Mouse (Mus musculus) liver, embryonic 11.5 days (tissue): Measurements from ENCODE around the gene Lmx1b. TPM values are rescaled to one million over a fixed set of nuclear protein-coding genes. Genes with fewer than 3 reads are reported as not detected.

Experiments
- ATAC-seq: fragments of 200-750 bp; cut with Nextera tagmentation; replicated peaks from 2 replicates; pipeline ENCODE4 v1.8.0; 2017; ENCODE audit warnings: moderate number of reproducible peaks, mild to moderate bottlenecking, moderate TSS enrichment, moderate library complexity; ENCODE audit not compliant: low FRiP score
- DNase-seq: peaks from one replicate; pipeline ENCODE4 v3.0.0-alpha.2; 2017; ENCODE audit warnings: low spot score
- H3K27ac ChIP-seq: fragments of 300-500 bp; sonication (generic); 2 replicates; pipeline ENCODE4 v1.5.1; 2014; ENCODE audit warnings: mild to moderate bottlenecking, low read depth, low read length, control low read depth
- H3K27me3 ChIP-seq: fragments of 300-500 bp; sonication (generic); replicated peaks from 2 replicates; pipeline ENCODE4 v1.6.1; 2014; ENCODE audit warnings: low read length, mixed read lengths; ENCODE audit not compliant: control insufficient read depth, insufficient read depth
- H3K36me3 ChIP-seq: fragments of 300-500 bp; sonication (generic); 2 replicates; pipeline ENCODE4 v1.6.1; 2014; ENCODE audit warnings: mild to moderate bottlenecking, low read length, moderate library complexity, mixed read lengths; ENCODE audit not compliant: control insufficient read depth, insufficient read depth
- H3K4me1 ChIP-seq: fragments of 300-500 bp; sonication (generic); replicated peaks from 2 replicates; pipeline ENCODE4 v1.6.1; 2014; ENCODE audit warnings: low read length, mixed read lengths; ENCODE audit not compliant: control insufficient read depth, insufficient read depth
- H3K4me2 ChIP-seq: fragments of 300-500 bp; sonication (generic); 2 replicates; pipeline ENCODE4 v1.6.1; 2014; ENCODE audit warnings: mild to moderate bottlenecking, control low read depth, moderate library complexity
- H3K4me3 ChIP-seq: fragments of 300-500 bp; sonication (generic); 2 replicates; pipeline ENCODE4 v1.5.1; 2014; ENCODE audit warnings: low read depth, low read length, control low read depth
- H3K9ac ChIP-seq: fragments of 300-500 bp; sonication (generic); 2 replicates; pipeline ENCODE4 v1.6.1; 2014; ENCODE audit warnings: low read depth, low read length, control low read depth
- H3K9me3 ChIP-seq: fragments of 300-500 bp; sonication (generic); 2 replicates; pipeline ENCODE4 v1.6.1; 2016; ENCODE audit warnings: low read length, inconsistent platforms, mixed read lengths; ENCODE audit not compliant: control insufficient read depth
- WGBS: fragments of 180-500 bp; shearing (Covaris S2); extraction: QIAGEN DNeasy Blood & Tissue Kit; methylation state at CpG from one replicate; pipeline ENCODE4 v1.1.7; 2014; 5-methylcytosine and 5-hydroxymethylcytosine counted together
- polyA plus RNA-seq: library from polyadenylated mRNA; unstranded; fragments of >200 nt; fragmentation: Nextera tagmentation; extraction: Ambion mirVana; gene quantifications from 2 replicates; pipeline ENCODE4 v1.2.1, GENCODE M21; 2014

The Lmx1b gene
- polyA plus RNA-seq, 1 experiment from 2014 or later, result 0.14 TPM

DNA sequence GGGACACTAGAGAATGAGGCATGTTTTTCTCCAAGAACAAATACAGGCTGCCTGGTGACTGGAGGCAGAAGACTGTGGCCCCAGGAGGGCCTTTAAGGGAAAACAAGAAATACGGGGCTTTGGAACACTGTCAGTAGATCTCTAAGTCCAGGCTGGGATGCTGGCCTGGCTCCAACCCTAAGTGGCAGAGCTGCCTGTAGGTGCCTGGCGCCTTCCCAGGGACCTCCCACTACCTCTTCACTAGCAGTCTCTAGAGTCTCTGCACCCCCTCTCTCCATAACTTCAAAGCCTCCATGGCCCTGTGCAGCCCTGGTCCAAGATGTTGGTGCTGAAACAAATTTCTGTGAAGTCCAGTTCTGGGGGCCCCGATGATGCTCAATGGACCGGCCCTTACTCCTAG is 74.4 kb downstream of the Lmx1b start:
- Histone ChIP-seq H3K36me3 (no peaks in the 10 kb centered on the region), H3K4me2 (no peak overlapping the region), H3K9me3 (no peaks in the 10 kb centered on the region), H3K4me3 (no peak overlapping the region), H3K27ac (no peak overlapping the region), H3K27me3 (peaks cover 46% of the 10 kb centered on the region), H3K4me1 (peaks cover 3% of the 10 kb centered on the region), H3K9ac (no peak overlapping the region)
- no peak for DNase-seq
- no peak for ATAC-seq
- WGBS, result 69% methylated on average over 4 of the region's 4 CpGs

DNA sequence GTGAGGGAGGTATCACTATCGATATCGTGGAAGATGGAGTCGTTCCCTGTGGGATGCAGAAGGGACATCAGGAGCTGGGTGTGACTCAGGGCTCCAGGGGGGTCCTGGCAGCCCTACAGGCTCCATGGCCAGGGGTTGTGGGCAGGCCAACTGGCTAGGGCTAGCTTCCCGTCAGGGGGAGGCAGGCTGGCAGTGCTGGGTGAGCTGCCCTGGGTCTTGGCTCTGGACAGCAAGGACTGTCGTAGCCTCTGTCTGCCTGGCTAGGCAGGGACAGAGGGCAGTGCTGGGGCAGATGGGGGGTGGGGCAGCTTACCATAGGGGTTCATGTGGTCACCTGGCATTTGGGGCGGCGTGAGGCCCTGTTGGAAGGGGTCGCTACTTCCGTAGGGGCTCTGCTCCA is 75.6 kb downstream of the Lmx1b start:
- Histone ChIP-seq H3K4me2 (no peak overlapping the region), H3K27ac (no peak overlapping the region), H3K4me3 (no peak overlapping the region), H3K27me3 (peaks cover 34% of the 10 kb centered on the region), H3K4me1 (peaks cover 3% of the 10 kb centered on the region), H3K9me3 (no peaks in the 10 kb centered on the region), H3K36me3 (no peaks in the 10 kb centered on the region), H3K9ac (no peak overlapping the region)
- DNase-seq (no peak), ATAC-seq (no peak)
- 82% methylated on average over 9 of the region's 9 CpGs for WGBS

GRCm38 (mm10) chr2:33559752-33560151 is 80.6 kb downstream of the Lmx1b start:
- no peaks in the 10 kb centered on the region for H3K36me3 ChIP-seq
- DNase-seq, result no peak
- 11% methylated on average over 6 of the region's 6 CpGs for WGBS

DNA sequence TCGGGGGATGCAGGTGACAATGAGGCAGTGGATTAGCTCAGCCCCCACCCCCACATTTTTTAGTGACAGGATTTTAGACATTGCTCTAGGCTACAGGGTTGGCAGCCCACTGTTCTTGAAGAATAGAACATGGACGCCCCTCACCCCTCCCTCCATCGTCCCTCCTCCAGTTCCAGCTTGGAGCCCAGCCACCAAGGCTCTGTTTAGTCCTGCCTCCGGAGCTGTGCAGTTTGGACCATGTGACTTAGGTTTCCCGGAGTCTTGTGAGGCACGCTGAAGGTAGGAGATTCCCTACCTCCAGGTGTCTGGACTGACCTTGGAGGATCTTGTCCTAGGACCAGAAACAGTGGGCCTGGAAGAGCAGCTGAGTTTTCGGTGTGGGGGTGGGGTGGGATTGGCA is 81.0 kb downstream of the Lmx1b start:
- ATAC-seq (no peak), DNase-seq (no peak)
- 47% methylated on average over 7 of the region's 7 CpGs for WGBS
- no peaks in the 10 kb centered on the region for H3K4me1 ChIP-seq
- H3K27ac ChIP-seq, result no peak overlapping the region
- H3K4me3 ChIP-seq, result no peak overlapping the region
- peaks cover 6% of the 10 kb centered on the region; the same call in 1 of the 2 replicates for H3K27me3 ChIP-seq
- H3K36me3 ChIP-seq, result no peaks in the 10 kb centered on the region
- no peak overlapping the region for H3K4me2 ChIP-seq
- H3K9ac ChIP-seq, result no peak overlapping the region
- H3K9me3 ChIP-seq, result no peaks in the 10 kb centered on the region

More at GRCm38 (mm10) chr2:33559752-33560151, 80.6 kb downstream of the Lmx1b start:
- no peak for ATAC-seq
- Histone ChIP-seq H3K4me1 (no peaks in the 10 kb centered on the region), H3K9me3 (no peaks in the 10 kb centered on the region), H3K9ac (no peak overlapping the region), H3K4me3 (no peak overlapping the region), H3K4me2 (no peak overlapping the region), H3K27me3 (peaks cover 8% of the 10 kb centered on the region; the same call in 1 of the 2 replicates), H3K27ac (no peak overlapping the region)

DNA sequence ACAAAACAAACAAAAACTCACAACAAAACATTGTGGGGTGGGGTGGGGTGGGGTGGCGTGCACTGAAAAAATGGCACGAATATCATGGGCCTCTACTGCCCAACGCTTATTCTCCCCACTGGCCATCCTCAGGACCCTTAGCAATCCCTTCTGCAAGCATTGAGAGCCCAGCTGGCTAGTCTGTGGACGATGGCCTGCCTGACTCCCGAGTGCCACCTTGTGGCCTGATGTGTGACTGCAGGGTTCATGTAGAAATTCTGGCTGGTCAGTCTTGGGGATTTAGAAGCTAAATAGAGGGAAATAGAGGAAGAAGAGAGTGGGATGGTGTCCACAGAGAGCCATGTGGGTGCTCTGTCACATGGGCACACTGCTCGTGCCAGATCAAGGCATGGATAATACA is 82.1 kb downstream of the Lmx1b start:
- no peak overlapping the region for H3K9ac ChIP-seq
- no peaks in the 10 kb centered on the region; the same call in 1 of the 2 replicates for H3K27me3 ChIP-seq
- no peaks in the 10 kb centered on the region for H3K9me3 ChIP-seq
- no peak for DNase-seq
- no peak overlapping the region for H3K27ac ChIP-seq
- no peak for ATAC-seq
- no peak overlapping the region for H3K4me3 ChIP-seq
- no peak overlapping the region for H3K4me2 ChIP-seq
- H3K4me1 ChIP-seq, result no peaks in the 10 kb centered on the region
- WGBS, result 4% methylated on average over 6 of the region's 6 CpGs
- no peaks in the 10 kb centered on the region for H3K36me3 ChIP-seq

- no peak for ATAC-seq
- WGBS, result 66% methylated on average over 8 of the region's 8 CpGs
- DNase-seq, result no peak
Measured at GRCm38 (mm10) chr2:33555573-33555972, 84.7 kb downstream of the Lmx1b start.

DNA sequence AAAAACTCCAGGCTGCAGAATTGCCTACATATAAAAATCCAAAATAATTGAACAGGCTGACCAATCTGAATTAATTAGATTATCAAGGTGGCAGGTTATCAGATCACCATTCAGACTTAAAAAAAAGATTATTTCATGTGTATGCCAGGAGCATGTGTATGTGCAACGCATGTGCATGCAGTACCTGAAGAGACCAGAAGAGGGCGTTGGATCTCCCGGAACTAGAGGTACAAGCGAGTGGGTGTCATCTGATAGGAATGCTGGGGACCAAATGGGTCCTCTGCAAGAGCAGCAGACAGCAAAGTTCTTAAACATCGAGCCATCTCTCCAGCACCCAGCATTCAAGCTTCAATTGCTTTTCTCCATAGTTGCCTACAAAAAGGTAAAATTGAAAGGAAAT is 87.6 kb downstream of the Lmx1b start:
- Histone ChIP-seq H3K9ac (no peak overlapping the region), H3K9me3 (no peaks in the 10 kb centered on the region), H3K27me3 (no peaks in the 10 kb centered on the region), H3K36me3 (no peaks in the 10 kb centered on the region), H3K4me2 (no peak overlapping the region), H3K4me3 (no peak overlapping the region), H3K27ac (no peak overlapping the region), H3K4me1 (no peaks in the 10 kb centered on the region)
- 40% methylated on average over 5 of the region's 5 CpGs for WGBS
- DNase-seq (no peak), ATAC-seq (no peak)

More at GRCm38 (mm10) chr2:33555573-33555972, 84.7 kb downstream of the Lmx1b start:
- no peak overlapping the region for H3K4me2 ChIP-seq
- no peaks in the 10 kb centered on the region for H3K9me3 ChIP-seq
- H3K27me3 ChIP-seq, result no peaks in the 10 kb centered on the region
- H3K36me3 ChIP-seq, result no peaks in the 10 kb centered on the region
- H3K4me1 ChIP-seq, result no peaks in the 10 kb centered on the region
- H3K9ac ChIP-seq, result no peak overlapping the region
- H3K27ac ChIP-seq, result no peak overlapping the region
- no peak overlapping the region for H3K4me3 ChIP-seq

GRCm38 (mm10) chr2:33547595-33547994 is 92.7 kb downstream of the Lmx1b start:
- no peaks in the 10 kb centered on the region for H3K9me3 ChIP-seq
- peaks cover 3% of the 10 kb centered on the region; the same call in 1 of the 2 replicates for H3K4me1 ChIP-seq
- DNase-seq (no peak), ATAC-seq (no peak)
- H3K36me3 ChIP-seq, result no peaks in the 10 kb centered on the region
- no peak overlapping the region for H3K27ac ChIP-seq
- peaks cover 43% of the 10 kb centered on the region for H3K27me3 ChIP-seq
- 87% methylated on average over 2 of the region's 2 CpGs for WGBS
- H3K9ac ChIP-seq, result no peak overlapping the region
- H3K4me2 ChIP-seq, result no peak overlapping the region
- H3K4me3 ChIP-seq, result no peak overlapping the region

- no peak for ATAC-seq
- Histone ChIP-seq H3K9ac (no peak overlapping the region), H3K9me3 (no peaks in the 10 kb centered on the region), H3K27me3 (peaks cover 43% of the 10 kb centered on the region), H3K4me3 (no peak overlapping the region), H3K27ac (no peak overlapping the region), H3K4me2 (no peak overlapping the region), H3K4me1 (peaks cover 3% of the 10 kb centered on the region; the same call in 1 of the 2 replicates), H3K36me3 (no peaks in the 10 kb centered on the region)
- no peak for DNase-seq
- WGBS, result 40% methylated on average over 6 of the region's 6 CpGs
Measured at GRCm38 (mm10) chr2:33546879-33547278, 93.4 kb downstream of the Lmx1b start.
